Mouse (Mus musculus) MN1 (cell line): Measurements from ENCODE around the gene Vstm4.

Experiments used
- DNase-seq: peaks from one replicate; pipeline ENCODE4 v3.0.0-alpha.2; 2016; ENCODE audit warnings: low spot score

Vstm4 gene

GRCm38 (mm10) chr14:32859831-32860569 is 3.4 kb downstream of the Vstm4 start:
- DNase-seq, result no peak

GRCm38 (mm10) chr14:32861149-32861581 is 4.6 kb downstream of the Vstm4 start:
- no peak for DNase-seq

- no peak for DNase-seq
Measured at GRCm38 (mm10) chr14:32861656-32862055, 5.1 kb downstream of the Vstm4 start.

- no peak for DNase-seq
Measured at GRCm38 (mm10) chr14:32865331-32865730, 8.8 kb downstream of the Vstm4 start.

- no peak for DNase-seq
Measured at GRCm38 (mm10) chr14:32871963-32872362, 15.4 kb downstream of the Vstm4 start.

GRCm38 (mm10) chr14:32877549-32877948 is 21.0 kb downstream of the Vstm4 start:
- DNase-seq, result no peak

- DNase-seq, result no peak
Measured at GRCm38 (mm10) chr14:32880332-32880731, 23.8 kb downstream of the Vstm4 start.

- no peak for DNase-seq
Measured at GRCm38 (mm10) chr14:32881693-32882092, 25.1 kb downstream of the Vstm4 start.

- no peak for DNase-seq
Measured at GRCm38 (mm10) chr14:32888876-32889674, 32.5 kb downstream of the Vstm4 start.

GRCm38 (mm10) chr14:32894341-32894853 is 37.8 kb downstream of the Vstm4 start:
- DNase-seq, result no peak

- DNase-seq, result no peak
Measured at GRCm38 (mm10) chr14:32894878-32895277, 38.3 kb downstream of the Vstm4 start.

- DNase-seq, result no peak
Measured at GRCm38 (mm10) chr14:32896896-32897295, 40.3 kb downstream of the Vstm4 start.

- DNase-seq, result no peak
Measured at GRCm38 (mm10) chr14:32903203-32903602, 46.6 kb downstream of the Vstm4 start.

- DNase-seq, result no peak
Measured at GRCm38 (mm10) chr14:32906545-32906944, 50.0 kb downstream of the Vstm4 start.

GRCm38 (mm10) chr14:32909112-32909511 is 52.6 kb downstream of the Vstm4 start:
- no peak for DNase-seq

- no peak for DNase-seq
Measured at GRCm38 (mm10) chr14:32911187-32911586, 54.6 kb downstream of the Vstm4 start.

- DNase-seq, result no peak
Measured at GRCm38 (mm10) chr14:32915360-32915759, 58.8 kb downstream of the Vstm4 start.

- no peak for DNase-seq
Measured at GRCm38 (mm10) chr14:32917919-32918318, 61.4 kb downstream of the Vstm4 start.

GRCm38 (mm10) chr14:32923871-32924270 is 67.3 kb downstream of the Vstm4 start:
- DNase-seq, result no peak

- no peak for DNase-seq
Measured at GRCm38 (mm10) chr14:32931709-32932108, 75.2 kb downstream of the Vstm4 start.

- DNase-seq, result no peak
Measured at GRCm38 (mm10) chr14:32932220-32932619, 75.7 kb downstream of the Vstm4 start.

- no peak for DNase-seq
Measured at GRCm38 (mm10) chr14:32934064-32934463, 77.5 kb downstream of the Vstm4 start.

- DNase-seq, result no peak
Measured at GRCm38 (mm10) chr14:32939217-32939616, 82.7 kb downstream of the Vstm4 start.
